Mouse (Mus musculus): Measurements from ENCODE around the gene Tbc1d4. TPM values are rescaled to one million over a fixed set of nuclear protein-coding genes. Genes with fewer than 3 reads are reported as not detected.
A peak's percentile ranks its signal among the peaks of the same experiment; 100 is the strongest.

Tbc1d4 gene
- total and polyA plus RNA-seq, 2 experiments from 2014 or later = 6.9 to 14.7 TPM

GRCm38 (mm10) chr14:101468143-101468542 is 140.8 kb downstream of the Tbc1d4 start:
- no peak overlapping the region for H3K4me3 ChIP-seq (ENCODE audit: low read depth, low read length)
- no peaks in the 10 kb centered on the region for H3K27me3 ChIP-seq (ENCODE audit: insufficient read depth, low read length)
- H3K9ac ChIP-seq = no peak overlapping the region
- no peak overlapping the region for H3K4me2 ChIP-seq (ENCODE audit: low read depth)
- no peaks in the 10 kb centered on the region for H3K9me3 ChIP-seq (ENCODE audit: low read length)
- H3K36me3 ChIP-seq (ENCODE audit: insufficient read depth) = no peaks in the 10 kb centered on the region
- ATAC-seq = no peak
- no peak for TF ChIP-seq CTCF (IDR thresholded peaks at IDR 0.05; ENCODE audit: low read depth)
- 75% methylated on average over 4 of the region's 4 CpGs for WGBS
- H3K27ac ChIP-seq (ENCODE audit: low read depth, low read length) = no peak overlapping the region
- no peaks in the 10 kb centered on the region for H3K4me1 ChIP-seq (ENCODE audit: insufficient read depth)
- no peak for DNase-seq

DNA sequence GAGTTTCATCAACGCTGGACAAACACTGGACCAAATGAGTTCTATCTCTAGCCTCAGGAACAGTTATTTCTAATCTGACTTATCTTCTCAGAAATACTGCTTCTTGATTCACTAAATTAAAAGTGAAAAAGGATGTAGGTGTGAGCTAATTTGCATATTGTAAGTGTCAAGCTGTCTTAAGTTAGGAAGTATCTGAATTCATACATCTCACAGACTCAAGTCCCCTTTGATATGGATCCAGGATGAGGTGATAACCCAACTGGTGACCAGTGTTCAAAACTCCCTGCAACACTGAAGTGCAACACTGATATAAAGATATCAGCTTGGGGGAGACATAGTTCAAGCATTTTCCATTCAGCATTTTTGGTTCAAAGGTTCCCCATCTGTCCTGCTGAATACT is 141.5 kb downstream of the Tbc1d4 start:
- Histone ChIP-seq H3K27ac (ENCODE audit: low read depth, low read length) (no peak overlapping the region), H3K9me3 (ENCODE audit: low read length) (no peaks in the 10 kb centered on the region), H3K4me3 (ENCODE audit: low read depth, low read length) (no peak overlapping the region), H3K4me2 (ENCODE audit: low read depth) (no peak overlapping the region), H3K9ac (no peak overlapping the region), H3K36me3 (ENCODE audit: insufficient read depth) (no peaks in the 10 kb centered on the region), H3K27me3 (ENCODE audit: insufficient read depth, low read length) (no peaks in the 10 kb centered on the region), H3K4me1 (ENCODE audit: insufficient read depth) (no peaks in the 10 kb centered on the region)
- no peak for TF ChIP-seq CTCF (IDR thresholded peaks at IDR 0.05; ENCODE audit: low read depth)
- ATAC-seq (no peak), DNase-seq (no peak)
- 96% methylated on average over 1 of the region's 1 CpGs for WGBS

DNA sequence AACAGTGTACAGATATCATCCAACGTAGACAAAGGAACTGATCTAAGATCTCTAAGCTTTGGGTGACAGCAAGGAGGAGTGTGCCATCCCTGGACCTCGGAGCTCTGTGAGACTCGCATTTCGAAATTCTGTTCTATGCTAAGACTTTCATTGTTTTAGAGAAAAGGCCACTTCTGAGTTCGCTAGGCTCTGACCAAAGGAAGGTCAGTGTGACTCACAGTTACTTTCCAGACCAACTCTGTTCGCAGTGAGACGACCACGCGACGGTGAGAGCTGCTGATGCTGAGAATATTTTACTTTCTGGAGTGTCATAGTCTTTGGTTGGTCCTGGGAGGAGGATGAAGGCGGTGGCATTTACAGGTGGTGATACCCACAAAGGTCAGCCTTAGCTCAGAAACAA is 142.5 kb downstream of the Tbc1d4 start:
- Histone ChIP-seq H3K4me3 (ENCODE audit: low read depth, low read length) (no peak overlapping the region), H3K27me3 (ENCODE audit: insufficient read depth, low read length) (no peaks in the 10 kb centered on the region), H3K9ac (no peak overlapping the region), H3K4me1 (ENCODE audit: insufficient read depth) (no peaks in the 10 kb centered on the region), H3K36me3 (ENCODE audit: insufficient read depth) (no peaks in the 10 kb centered on the region), H3K27ac (ENCODE audit: low read depth, low read length) (no peak overlapping the region), H3K9me3 (ENCODE audit: low read length) (no peaks in the 10 kb centered on the region), H3K4me2 (ENCODE audit: low read depth) (no peak overlapping the region)
- no peak for ATAC-seq
- DNase-seq = no peak
- TF ChIP-seq CTCF (IDR thresholded peaks at IDR 0.05; ENCODE audit: low read depth) = no peak
- 93% methylated on average over 11 of the region's 11 CpGs for WGBS

DNA sequence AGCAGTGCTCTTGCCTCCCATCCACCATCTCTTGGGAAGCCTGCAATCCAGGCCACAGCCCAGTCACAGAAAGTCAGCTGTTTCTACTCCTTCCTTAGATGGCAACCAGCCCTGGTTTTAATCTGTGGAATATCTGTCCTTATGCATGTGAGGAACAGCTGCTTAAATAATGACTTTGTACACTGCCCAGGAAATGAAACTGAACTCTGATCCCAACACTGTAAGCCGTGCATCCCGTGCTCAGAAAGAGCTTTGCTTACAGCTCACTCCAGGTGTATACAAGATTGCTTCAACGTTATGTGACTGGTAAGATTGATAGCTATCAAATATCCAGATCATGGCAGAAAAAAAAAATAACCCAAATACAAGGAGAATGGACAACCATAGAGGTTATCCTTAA is 143.1 kb downstream of the Tbc1d4 start:
- DNase-seq = no peak
- TF ChIP-seq CTCF (IDR thresholded peaks at IDR 0.05; ENCODE audit: low read depth) = no peak
- Histone ChIP-seq H3K27ac (ENCODE audit: low read depth, low read length) (no peak overlapping the region), H3K4me1 (ENCODE audit: insufficient read depth) (no peaks in the 10 kb centered on the region), H3K27me3 (ENCODE audit: insufficient read depth, low read length) (no peaks in the 10 kb centered on the region), H3K9ac (no peak overlapping the region), H3K9me3 (ENCODE audit: low read length) (no peaks in the 10 kb centered on the region), H3K4me3 (ENCODE audit: low read depth, low read length) (no peak overlapping the region), H3K36me3 (ENCODE audit: insufficient read depth) (no peaks in the 10 kb centered on the region), H3K4me2 (ENCODE audit: low read depth) (no peak overlapping the region)
- ATAC-seq = no peak
- 92% methylated on average over 3 of the region's 3 CpGs for WGBS

- TF ChIP-seq CTCF (IDR thresholded peaks at IDR 0.05; ENCODE audit: low read depth) = peak; percentile 62
- Histone ChIP-seq H3K4me3 (ENCODE audit: low read depth, low read length) (no peak overlapping the region), H3K27ac (ENCODE audit: low read depth, low read length) (no peak overlapping the region), H3K9ac (no peak overlapping the region), H3K9me3 (ENCODE audit: low read length) (no peaks in the 10 kb centered on the region), H3K27me3 (ENCODE audit: insufficient read depth, low read length) (no peaks in the 10 kb centered on the region), H3K4me2 (ENCODE audit: low read depth) (no peak overlapping the region), H3K4me1 (ENCODE audit: insufficient read depth) (no peaks in the 10 kb centered on the region), H3K36me3 (ENCODE audit: insufficient read depth) (no peaks in the 10 kb centered on the region)
- 17% methylated on average over 6 of the region's 6 CpGs for WGBS
- DNase-seq (peak; percentile 65), ATAC-seq (peak; percentile 50; the same call in 1 of the 2 replicates)
These were observed 148.2 kb downstream of the Tbc1d4 start for GRCm38 (mm10) chr14:101460768-101461167.

- WGBS = 84% methylated on average over 6 of the region's 6 CpGs
- TF ChIP-seq CTCF (IDR thresholded peaks at IDR 0.05; ENCODE audit: low read depth) = no peak
- H3K36me3 ChIP-seq (ENCODE audit: insufficient read depth) = no peaks in the 10 kb centered on the region
- no peaks in the 10 kb centered on the region for H3K4me1 ChIP-seq (ENCODE audit: insufficient read depth)
- no peaks in the 10 kb centered on the region for H3K27me3 ChIP-seq (ENCODE audit: insufficient read depth, low read length)
- no peak overlapping the region for H3K9ac ChIP-seq
- no peak overlapping the region for H3K27ac ChIP-seq (ENCODE audit: low read depth, low read length)
- H3K9me3 ChIP-seq (ENCODE audit: low read length) = no peaks in the 10 kb centered on the region
- no peak overlapping the region for H3K4me2 ChIP-seq (ENCODE audit: low read depth)
- ATAC-seq = no peak
- no peak overlapping the region for H3K4me3 ChIP-seq (ENCODE audit: low read depth, low read length)
- DNase-seq = no peak
These were observed 156.1 kb downstream of the Tbc1d4 start for GRCm38 (mm10) chr14:101452915-101453314.

DNA sequence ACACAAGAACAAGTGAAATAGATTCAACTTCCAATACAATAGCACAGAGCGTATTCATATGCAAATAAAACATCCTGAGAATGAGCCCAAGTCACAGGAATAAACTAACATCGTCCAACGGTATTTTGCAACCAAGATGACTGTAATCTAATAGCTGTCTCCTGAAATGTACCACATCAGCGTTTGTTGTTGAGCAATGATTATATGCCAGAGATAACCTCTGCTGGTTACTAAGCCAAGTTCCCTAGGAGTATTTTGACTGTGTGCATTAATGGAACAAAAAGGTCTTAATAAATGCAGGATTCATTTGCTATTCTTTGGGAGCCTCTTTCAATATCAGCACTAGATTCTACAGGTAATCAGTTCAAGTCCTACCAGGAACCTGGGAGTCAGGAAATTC is 161.1 kb downstream of the Tbc1d4 start:
- no peak for TF ChIP-seq CTCF (IDR thresholded peaks at IDR 0.05; ENCODE audit: low read depth)
- H3K4me1 ChIP-seq (ENCODE audit: insufficient read depth) = no peaks in the 10 kb centered on the region
- WGBS = 73% methylated on average over 4 of the region's 4 CpGs
- no peak overlapping the region for H3K27ac ChIP-seq (ENCODE audit: low read depth, low read length)
- no peaks in the 10 kb centered on the region for H3K36me3 ChIP-seq (ENCODE audit: insufficient read depth)
- H3K27me3 ChIP-seq (ENCODE audit: insufficient read depth, low read length) = no peaks in the 10 kb centered on the region
- H3K4me2 ChIP-seq (ENCODE audit: low read depth) = no peak overlapping the region
- H3K9me3 ChIP-seq (ENCODE audit: low read length) = no peaks in the 10 kb centered on the region
- no peak overlapping the region for H3K4me3 ChIP-seq (ENCODE audit: low read depth, low read length)
- H3K9ac ChIP-seq = no peak overlapping the region
- no peak for DNase-seq
- ATAC-seq = no peak

- ATAC-seq (no peak), DNase-seq (no peak)
- H3K36me3 ChIP-seq (ENCODE audit: insufficient read depth) = no peaks in the 10 kb centered on the region
- H3K27ac ChIP-seq (ENCODE audit: low read depth, low read length) = no peak overlapping the region
- 71% methylated on average over 5 of the region's 5 CpGs for WGBS
- no peaks in the 10 kb centered on the region for H3K9me3 ChIP-seq (ENCODE audit: low read length)
- H3K4me2 ChIP-seq (ENCODE audit: low read depth) = no peak overlapping the region
- no peaks in the 10 kb centered on the region for H3K27me3 ChIP-seq (ENCODE audit: insufficient read depth, low read length)
- TF ChIP-seq CTCF (IDR thresholded peaks at IDR 0.05; ENCODE audit: low read depth) = no peak
- H3K4me1 ChIP-seq (ENCODE audit: insufficient read depth) = no peaks in the 10 kb centered on the region
- H3K9ac ChIP-seq = no peak overlapping the region
- H3K4me3 ChIP-seq (ENCODE audit: low read depth, low read length) = no peak overlapping the region
These were observed 163.8 kb downstream of the Tbc1d4 start for GRCm38 (mm10) chr14:101445205-101445604.

Data from forebrain, postnatal 0 days (tissue).